33 mouse cellular contexts compared by ENCODE assay signal in the genomic region with DNA sequence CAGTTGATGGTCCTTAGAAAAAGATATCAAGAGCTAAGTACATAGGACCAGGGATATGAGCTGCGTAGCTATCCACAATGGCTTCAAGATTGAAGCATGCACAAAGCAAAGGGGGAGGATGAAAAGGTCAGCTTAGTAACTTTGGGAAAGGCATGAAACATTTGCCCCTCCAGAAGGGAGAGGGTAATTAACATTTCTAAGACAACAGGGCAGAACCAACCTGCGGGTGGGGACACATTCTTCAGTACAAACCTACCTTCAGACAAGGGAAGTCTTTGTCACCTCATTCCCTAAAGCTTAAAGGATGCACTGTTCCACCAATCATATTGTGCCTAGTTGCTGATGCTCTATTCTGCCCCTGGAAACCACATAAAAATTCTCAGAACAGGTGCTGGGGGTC.
"Had no signal": no experiment of that assay in that cellular context is flagged by ENCODE, and none has a peak within 500 bp of the region (broad histone marks: within the 10 kb centered on the region; RNA-seq: fewer than 3 reads in every experiment).

No protein-coding gene starts in this region.

- H3K9ac ChIP-seq: heart, embryonic 12.5 days; heart, embryonic 13.5 days; heart, embryonic 15.5 days; hindbrain, embryonic 12.5 days; hindbrain, embryonic 13.5 days; hindbrain, embryonic 14.5 days; hindbrain, embryonic 15.5 days; intestine, embryonic 15.5 days; kidney, embryonic 15.5 days had no signal

- H3K9me3 ChIP-seq: heart, embryonic 10.5 days; heart, embryonic 12.5 days; heart, embryonic 13.5 days; heart, embryonic 15.5 days; hindbrain, embryonic 10.5 days; hindbrain, embryonic 12.5 days; hindbrain, embryonic 13.5 days; hindbrain, embryonic 15.5 days; intestine, embryonic 15.5 days; kidney, embryonic 15.5 days had no signal

- ATAC-seq: hindbrain, embryonic 16.5 days; inflammation-experienced regulatory T-cells, adult 6 months; intestine, embryonic 15.5 days; intestine, postnatal 0 days had no signal

- H3K4me2 ChIP-seq: heart, embryonic 11.5 days; heart, embryonic 12.5 days; heart, embryonic 13.5 days; heart, embryonic 15.5 days; hindbrain, embryonic 12.5 days; hindbrain, embryonic 13.5 days; hindbrain, embryonic 14.5 days; hindbrain, embryonic 15.5 days; intestine, embryonic 15.5 days; kidney, embryonic 15.5 days had no signal

- DNase-seq: heart, postnatal 10 days; heart, postnatal 14 days; heart, postnatal 4 days; kidney, adult 11 months; kidney, adult 18-20 months; kidney, adult 2 months; kidney, adult 8-10 months; kidney, adult 9 months; kidney, postnatal 10 days; kidney, postnatal 14 days; kidney, postnatal 25 days; kidney, postnatal 36 days; kidney, postnatal 4 days; layer of hippocampus, adult 9-11 months; layer of hippocampus, postnatal 36 days had no signal

- H3K4me3 ChIP-seq: heart, embryonic 10.5 days; heart, embryonic 12.5 days; heart, embryonic 13.5 days; heart, embryonic 15.5 days; hindbrain, embryonic 10.5 days; hindbrain, embryonic 12.5 days; hindbrain, embryonic 13.5 days; hindbrain, embryonic 15.5 days; intestine, embryonic 15.5 days; kidney, embryonic 15.5 days; layer of hippocampus, adult 2 months; left cerebral cortex, adult 2 months had no signal

- H3K36me3 ChIP-seq: heart, embryonic 10.5 days; heart, embryonic 12.5 days; heart, embryonic 13.5 days; heart, embryonic 15.5 days; hindbrain, embryonic 10.5 days; hindbrain, embryonic 12.5 days; hindbrain, embryonic 13.5 days; hindbrain, embryonic 15.5 days; intestine, embryonic 15.5 days; kidney, embryonic 15.5 days had no signal

- H3K27ac ChIP-seq: heart, embryonic 10.5 days; heart, embryonic 13.5 days; heart, embryonic 15.5 days; hindbrain, embryonic 10.5 days; hindbrain, embryonic 12.5 days; hindbrain, embryonic 13.5 days; hindbrain, embryonic 14.5 days; hindbrain, embryonic 15.5 days; intestine, embryonic 15.5 days; kidney, embryonic 15.5 days; kidney, postnatal 0 days; layer of hippocampus, adult 2 months; left cerebral cortex, adult 2 months had no signal

- H3K4me1 ChIP-seq: heart, embryonic 10.5 days; heart, embryonic 12.5 days; heart, embryonic 13.5 days; heart, embryonic 15.5 days; hindbrain, embryonic 10.5 days; hindbrain, embryonic 12.5 days; hindbrain, embryonic 13.5 days; hindbrain, embryonic 15.5 days; intestine, embryonic 15.5 days; kidney, embryonic 15.5 days had no signal

- H3K27me3 ChIP-seq: heart, embryonic 12.5 days; heart, embryonic 13.5 days; heart, embryonic 15.5 days; hindbrain, embryonic 12.5 days; hindbrain, embryonic 13.5 days; hindbrain, embryonic 15.5 days; intestine, embryonic 15.5 days; kidney, embryonic 15.5 days had no signal
